Mouse (Mus musculus): ENCODE measurements around the gene Phf23. TPM values are rescaled to one million over a fixed set of nuclear protein-coding genes. Genes with fewer than 3 reads are reported as not detected.
"Not testable (repeated sequence)": the region's sequence is repeated elsewhere in the genome, so short reads cannot be mapped to it uniquely, and the experiment has no call there.

Gene Phf23
- polyA plus RNA-seq, 1 experiment, result 21.4 TPM

DNA sequence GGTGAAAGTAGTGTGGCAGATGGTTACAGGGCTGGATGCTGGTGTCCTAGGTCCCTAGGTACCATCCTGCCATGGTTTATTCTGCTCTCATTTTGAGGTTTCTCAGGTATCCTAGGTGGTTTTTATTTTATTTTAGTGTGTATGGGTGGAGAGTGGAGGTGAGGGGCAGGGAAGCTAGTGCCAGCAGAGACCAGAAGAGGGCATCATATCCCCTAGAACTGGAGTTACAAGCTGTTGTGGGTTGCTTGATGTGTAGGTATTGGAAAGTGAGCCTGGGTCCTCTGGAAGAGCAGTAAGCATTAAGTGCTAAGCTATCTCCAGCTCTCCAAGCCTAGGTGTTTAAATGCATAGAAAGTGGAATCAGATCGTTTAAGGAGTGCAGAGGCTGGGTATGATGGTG, 43.3 kb upstream of the Phf23 start:
- Histone ChIP-seq H3K27me3 (replicated peaks; ENCODE audit: control insufficient read depth, insufficient read depth, low read length) (no peaks in the 10 kb centered on the region), H3K4me3 (ENCODE audit: insufficient read depth, low read depth, low read length) (no peak overlapping the region), H3K36me3 (ENCODE audit: control insufficient read depth, insufficient read depth, low read length) (no peaks in the 10 kb centered on the region), H3K4me1 (ENCODE audit: control insufficient read depth, insufficient read depth, low read length) (0 out of 2 replicates have a peak, but pooled peaks cover 4% of the 10 kb centered on the region), H3K27ac (ENCODE audit: insufficient read depth, low read depth, low read length) (no peak overlapping the region)
- DNase-seq, result no peak
- WGBS, result 22% methylated on average over 1 of the region's 1 CpGs
- TF ChIP-seq CTCF (conservative IDR thresholded peaks at IDR 0.05; ENCODE audit: insufficient read depth, insufficient read length, low read depth, low read length) (no peak; the same call in 1 of the 2 replicates), POLR2A (IDR thresholded peaks at IDR 0.05; ENCODE audit: low read depth, low read length) (no peak)

DNA sequence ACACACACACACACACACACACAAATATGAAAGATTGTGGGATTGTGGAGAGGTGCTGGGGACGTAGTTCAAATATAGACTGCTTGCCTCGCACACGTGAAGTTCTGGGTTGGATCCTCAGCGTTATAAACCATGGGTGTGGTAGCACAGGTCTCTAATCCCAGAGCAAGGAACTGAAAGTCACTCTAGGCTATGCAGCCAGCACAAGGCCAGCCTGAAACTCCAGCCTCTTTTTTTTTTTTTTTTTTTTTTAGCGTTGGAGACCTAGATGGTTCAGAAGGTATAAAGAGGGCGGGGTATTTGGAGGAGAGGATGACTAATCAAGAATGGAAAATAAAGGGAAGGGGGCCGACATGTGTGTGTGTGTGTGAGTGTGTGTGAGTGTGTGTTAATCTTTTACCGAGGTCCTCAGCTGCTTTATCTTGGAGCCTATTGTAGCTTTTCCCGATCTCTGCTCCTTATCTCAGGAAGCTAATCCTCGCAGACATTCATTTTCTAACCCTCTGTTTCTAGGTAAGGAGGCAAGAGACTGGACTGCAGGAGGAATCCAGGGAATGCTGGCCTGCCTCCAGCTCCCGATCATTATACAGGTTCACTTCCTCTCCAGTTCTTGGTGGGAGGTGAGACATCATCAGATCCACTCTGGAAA, 42.2 kb upstream of the Phf23 start:
- TF ChIP-seq CTCF (conservative IDR thresholded peaks at IDR 0.05; ENCODE audit: insufficient read depth, insufficient read length, low read depth, low read length) (no peak), POLR2A (IDR thresholded peaks at IDR 0.05; ENCODE audit: low read depth, low read length) (no peak)
- Histone ChIP-seq H3K36me3 (ENCODE audit: control insufficient read depth, insufficient read depth, low read length) (no peaks in the 10 kb centered on the region), H3K27me3 (replicated peaks; ENCODE audit: control insufficient read depth, insufficient read depth, low read length) (no peaks in the 10 kb centered on the region), H3K27ac (ENCODE audit: insufficient read depth, low read depth, low read length) (no peak overlapping the region), H3K4me1 (ENCODE audit: control insufficient read depth, insufficient read depth, low read length) (0 out of 2 replicates have a peak, but pooled peaks cover 4% of the 10 kb centered on the region), H3K4me3 (ENCODE audit: insufficient read depth, low read depth, low read length) (no peak overlapping the region)
- WGBS, result 41% methylated on average over 11 of the region's 11 CpGs
- DNase-seq, result no peak

DNA sequence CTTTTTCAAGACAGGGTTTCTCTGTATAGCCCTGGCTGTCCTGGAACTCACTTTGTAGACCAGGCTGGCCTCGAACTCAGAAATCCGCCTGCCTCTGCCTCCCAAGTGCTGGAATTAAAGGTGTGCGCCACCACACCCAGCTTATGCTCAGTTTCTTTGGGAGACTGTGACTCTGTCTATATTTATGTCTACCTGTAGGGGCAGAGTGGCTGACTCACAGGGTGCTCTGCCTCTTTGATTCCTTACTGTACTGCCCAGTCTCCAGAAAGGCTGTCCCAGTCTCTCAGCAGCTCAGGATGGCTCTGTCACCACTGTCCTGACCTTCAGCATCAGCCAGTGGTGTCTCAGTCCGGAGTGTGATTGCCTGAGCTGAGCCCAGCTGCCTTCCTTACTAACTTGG, 40.0 kb upstream of the Phf23 start:
- H3K27ac ChIP-seq (ENCODE audit: insufficient read depth, low read depth, low read length); H3K4me1 ChIP-seq (ENCODE audit: control insufficient read depth, insufficient read depth, low read length); H3K36me3 ChIP-seq (ENCODE audit: control insufficient read depth, insufficient read depth, low read length); H3K4me3 ChIP-seq (ENCODE audit: insufficient read depth, low read depth, low read length); DNase-seq; H3K27me3 ChIP-seq (replicated peaks; ENCODE audit: control insufficient read depth, insufficient read depth, low read length): not testable (repeated sequence)
- WGBS, result 69% methylated on average over 4 of the region's 4 CpGs

DNA sequence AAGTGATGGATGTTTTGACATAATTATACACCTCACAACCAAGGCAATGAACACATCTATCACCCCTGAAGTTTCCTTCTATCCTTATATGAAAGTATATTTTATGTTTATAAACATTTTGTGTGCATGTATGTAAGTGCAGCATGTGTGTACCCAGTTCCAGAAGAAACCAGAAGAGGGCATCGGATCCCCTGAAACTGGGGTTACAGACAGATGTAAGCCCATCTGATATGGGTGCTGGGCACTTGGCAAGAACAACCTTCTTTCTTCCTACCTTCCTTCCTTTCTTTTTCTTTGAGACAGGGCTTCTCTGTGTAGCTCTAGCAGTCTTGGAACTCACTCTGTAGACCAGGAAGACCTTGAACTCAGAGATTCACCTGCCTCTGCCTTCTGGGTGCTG, 39.4 kb upstream of the Phf23 start:
- Histone ChIP-seq H3K4me1 (ENCODE audit: control insufficient read depth, insufficient read depth, low read length) (no peaks in the 10 kb centered on the region), H3K36me3 (ENCODE audit: control insufficient read depth, insufficient read depth, low read length) (no peaks in the 10 kb centered on the region), H3K27me3 (replicated peaks; ENCODE audit: control insufficient read depth, insufficient read depth, low read length) (no peaks in the 10 kb centered on the region), H3K4me3 (ENCODE audit: insufficient read depth, low read depth, low read length) (no peak overlapping the region), H3K27ac (ENCODE audit: insufficient read depth, low read depth, low read length) (no peak overlapping the region)
- no peak for DNase-seq
- 73% methylated on average over 1 of the region's 1 CpGs for WGBS
- 0 out of 2 replicates have a peak, but pooled peaks have one; percentile 4 for TF ChIP-seq CTCF (conservative IDR thresholded peaks at IDR 0.05; ENCODE audit: insufficient read depth, insufficient read length, low read depth, low read length)
- no peak for TF ChIP-seq POLR2A (IDR thresholded peaks at IDR 0.05; ENCODE audit: low read depth, low read length)

DNA sequence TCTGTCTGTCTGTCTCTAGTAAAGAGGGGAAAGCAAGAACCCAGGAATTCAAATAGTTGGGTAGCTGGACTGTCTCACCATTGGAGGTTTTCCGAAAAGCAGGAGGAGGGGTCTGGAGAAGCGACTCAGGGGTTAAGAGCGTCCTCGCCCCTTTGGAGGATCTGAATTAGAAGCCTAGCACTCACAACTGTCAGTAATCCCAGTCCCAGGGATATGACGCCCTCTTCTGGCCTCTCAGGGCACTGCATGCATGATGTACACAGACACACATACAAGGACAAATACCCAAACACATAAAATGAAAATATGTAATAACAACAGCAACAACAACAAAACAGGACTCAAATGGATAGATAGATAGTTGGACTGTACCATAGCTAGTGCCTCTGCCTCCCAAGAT, 35.0 kb upstream of the Phf23 start:
- no peak for DNase-seq
- Histone ChIP-seq H3K4me1 (ENCODE audit: control insufficient read depth, insufficient read depth, low read length) (no peaks in the 10 kb centered on the region), H3K36me3 (ENCODE audit: control insufficient read depth, insufficient read depth, low read length) (no peaks in the 10 kb centered on the region), H3K27me3 (replicated peaks; ENCODE audit: control insufficient read depth, insufficient read depth, low read length) (peaks cover 1% of the 10 kb centered on the region; the same call in 1 of the 2 replicates), H3K4me3 (ENCODE audit: insufficient read depth, low read depth, low read length) (no peak overlapping the region), H3K27ac (ENCODE audit: insufficient read depth, low read depth, low read length) (no peak overlapping the region)
- TF ChIP-seq POLR2A (IDR thresholded peaks at IDR 0.05; ENCODE audit: low read depth, low read length) (no peak), CTCF (conservative IDR thresholded peaks at IDR 0.05; ENCODE audit: insufficient read depth, insufficient read length, low read depth, low read length) (peak; percentile 30)
- 51% methylated on average over 5 of the region's 5 CpGs for WGBS

DNA sequence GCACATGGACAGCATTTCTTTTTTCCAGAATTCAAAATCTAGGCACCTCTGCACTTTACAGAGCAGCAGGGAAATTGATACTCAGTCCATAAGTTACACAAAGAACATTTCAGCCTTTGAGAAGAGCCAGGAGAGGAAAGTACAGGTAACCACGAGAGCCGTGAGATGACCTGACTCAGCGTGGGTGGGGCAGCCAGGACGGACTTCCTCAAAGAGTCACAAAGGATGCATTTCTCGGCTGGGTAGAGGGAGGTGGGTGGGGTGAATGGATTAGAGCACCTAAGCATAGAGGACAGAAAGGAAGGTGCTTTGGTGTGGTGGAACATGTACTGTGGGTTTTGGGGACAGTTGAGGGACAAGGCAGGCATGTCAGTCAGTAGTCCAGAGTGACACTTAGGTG, 33.7 kb upstream of the Phf23 start:
- WGBS, result 34% methylated on average over 5 of the region's 5 CpGs
- H3K27ac ChIP-seq (ENCODE audit: insufficient read depth, low read depth, low read length), result no peak overlapping the region

DNA sequence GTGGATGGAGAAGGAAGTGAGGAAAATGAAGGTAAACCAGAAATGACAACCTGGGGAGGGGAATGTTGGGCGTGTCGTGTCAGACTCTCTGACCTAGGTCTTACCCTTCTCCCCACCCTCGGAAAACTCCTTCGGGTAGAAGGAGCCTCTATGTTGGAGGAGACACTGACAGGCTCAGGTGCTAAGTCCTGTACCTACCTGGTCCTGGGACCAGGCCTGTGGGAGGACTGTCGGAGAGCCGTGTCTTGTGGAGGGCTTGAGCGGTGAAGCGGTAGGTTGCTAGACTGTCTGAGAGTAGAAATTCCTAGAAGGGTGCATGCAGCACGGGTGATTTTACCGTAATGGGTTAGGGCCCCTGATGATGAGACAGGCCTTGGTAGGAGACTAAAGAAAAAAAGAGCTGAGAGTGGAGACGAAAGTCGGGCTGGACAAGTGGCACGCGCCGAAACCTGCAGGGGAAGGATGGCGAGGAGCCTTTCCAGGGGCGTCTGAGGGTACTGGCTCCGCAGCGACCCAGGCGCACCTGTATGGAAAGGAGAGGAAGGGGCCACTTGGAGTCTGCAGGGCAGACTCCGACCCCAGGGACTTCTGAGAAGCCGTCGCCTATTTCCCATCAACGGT, 30.8 kb upstream of the Phf23 start, which contains the start of gene Cldn7:
Gene Cldn7, plus strand, starts transcription at position 130 of the 621 bp plus-strand sequence.
- Histone ChIP-seq H3K36me3 (ENCODE audit: control insufficient read depth, insufficient read depth, low read length) (no peaks in the 10 kb centered on the region), H3K27ac (ENCODE audit: insufficient read depth, low read depth, low read length) (peak within 1 kb of the TSS; percentile 72), H3K4me1 (ENCODE audit: control insufficient read depth, insufficient read depth, low read length) (peaks cover 3% of the 10 kb centered on the region; the same call in 1 of the 2 replicates), H3K27me3 (replicated peaks; ENCODE audit: control insufficient read depth, insufficient read depth, low read length) (peaks cover 1% of the 10 kb centered on the region; the same call in 1 of the 2 replicates), H3K4me3 (ENCODE audit: insufficient read depth, low read depth, low read length) (peak within 1 kb of the TSS; percentile 70)
- DNase-seq, result no peak
- 21% methylated on average over 24 of the region's 24 CpGs for WGBS
- TF ChIP-seq CTCF (conservative IDR thresholded peaks at IDR 0.05; ENCODE audit: insufficient read depth, insufficient read length, low read depth, low read length), result no peak
- TF ChIP-seq POLR2A (IDR thresholded peaks at IDR 0.05; ENCODE audit: low read depth, low read length), result no peak

More for the DNA sequence above, 33.7 kb upstream of the Phf23 start:
- peaks cover 1% of the 10 kb centered on the region; the same call in 1 of the 2 replicates for H3K4me1 ChIP-seq (ENCODE audit: control insufficient read depth, insufficient read depth, low read length)
- no peak overlapping the region for H3K4me3 ChIP-seq (ENCODE audit: insufficient read depth, low read depth, low read length)
- peaks cover 1% of the 10 kb centered on the region; the same call in 1 of the 2 replicates for H3K27me3 ChIP-seq (replicated peaks; ENCODE audit: control insufficient read depth, insufficient read depth, low read length)
- DNase-seq, result no peak
- no peaks in the 10 kb centered on the region for H3K36me3 ChIP-seq (ENCODE audit: control insufficient read depth, insufficient read depth, low read length)
- TF ChIP-seq CTCF (conservative IDR thresholded peaks at IDR 0.05; ENCODE audit: insufficient read depth, insufficient read length, low read depth, low read length) (no peak), POLR2A (IDR thresholded peaks at IDR 0.05; ENCODE audit: low read depth, low read length) (no peak)
